Mouse (Mus musculus) adrenal gland, adult 2 months (tissue): ENCODE results near the gene Dgkq. TPM values are rescaled to one million over a fixed set of nuclear protein-coding genes. Genes with fewer than 3 reads are reported as not detected.

ENCODE experiments used
- DNase-seq: peaks from one replicate; pipeline ENCODE4 v3.0.0; 2021
- polyA plus RNA-seq: library from polyadenylated mRNA; depleted of rRNA; stranded (reverse); fragments of >200 nt; gene quantifications from 2 replicates; pipeline ENCODE4 v1.2.3, GENCODE M21; 2012; rRNA removed
- total RNA-seq, 2 experiments: library from RNA; stranded (reverse); gene quantifications; 2 replicates each; pipeline ENCODE4 v1.2.3; 2021

Gene Dgkq
- total and polyA plus RNA-seq, 3 experiments: 13.6 to 22.0 (median 20.7) TPM

GRCm38 (mm10) chr5:108599923-108600322, 69.5 kb downstream of the Dgkq start:
- DNase-seq: no peak

Other genes starting within 250 kb of the Dgkq start
- gene Atp5k, start 235.2 kb downstream of the Dgkq start, total RNA-seq: 100 to 1,000 TPM; 370 to 504 TPM
- 22.4 and 22.9 TPM in 2 replicates for gene Atp5k, start 235.2 kb downstream of the Dgkq start, polyA plus RNA-seq
- gene Mfsd7a, start 220.8 kb downstream of the Dgkq start, total RNA-seq: 1 to 10 TPM; 1.0 TPM
- gene Mfsd7a, start 220.8 kb downstream of the Dgkq start, polyA plus RNA-seq: 3.0 TPM in 2 replicates
- 10 to 100 TPM; 31.8 to 50.9 TPM for gene Pcgf3, start 208.4 kb downstream of the Dgkq start, total RNA-seq
- gene Pcgf3, start 208.4 kb downstream of the Dgkq start, polyA plus RNA-seq: 5.2 and 8.4 TPM in 2 replicates
- gene Cplx1, start 119.6 kb downstream of the Dgkq start, total RNA-seq: 1 to 10 TPM; 2.0 to 3.7 TPM
- 0.83 and 1.6 TPM in 2 replicates for gene Cplx1, start 119.6 kb downstream of the Dgkq start, polyA plus RNA-seq
- 10 to 100 TPM; 86.4 to 87.1 TPM for gene Gak, start 39.9 kb downstream of the Dgkq start, total RNA-seq
- 72.8 and 87.2 TPM in 2 replicates for gene Gak, start 39.9 kb downstream of the Dgkq start, polyA plus RNA-seq
- gene Tmem175, start 39.9 kb downstream of the Dgkq start, total RNA-seq: 10 to 100 TPM; 25.7 to 28.5 TPM
- gene Tmem175, start 39.9 kb downstream of the Dgkq start, polyA plus RNA-seq: 50.2 and 61.8 TPM in 2 replicates
- gene Idua, start 9.3 kb downstream of the Dgkq start, total RNA-seq: 10 to 100 TPM; 15.5 to 16.3 TPM
- gene Idua, start 9.3 kb downstream of the Dgkq start, polyA plus RNA-seq: 41.7 and 42.6 TPM in 2 replicates
- under 1 TPM; 0.21 to 0.81 TPM for gene Slc26a1, start 5.9 kb upstream of the Dgkq start, total RNA-seq
- 0.21 and 0.85 TPM in 2 replicates for gene Slc26a1, start 5.9 kb upstream of the Dgkq start, polyA plus RNA-seq
- gene Fgfrl1, start 22.7 kb upstream of the Dgkq start, total RNA-seq: 10 to 100 TPM; 21.5 to 48.5 TPM
- gene Fgfrl1, start 22.7 kb upstream of the Dgkq start, polyA plus RNA-seq: 72.1 and 103 TPM in 2 replicates
- not detected for gene Rnf212, start 105.3 kb upstream of the Dgkq start, total RNA-seq
- not detected in 2 replicates for gene Rnf212, start 105.3 kb upstream of the Dgkq start, polyA plus RNA-seq
- gene Tmed11, start 125.7 kb upstream of the Dgkq start, total RNA-seq: not detected
- gene Tmed11, start 125.7 kb upstream of the Dgkq start, polyA plus RNA-seq: not detected in 2 replicates
- gene Vmn2r8, start 139.2 kb upstream of the Dgkq start, total RNA-seq: not detected
- gene Vmn2r8, start 139.2 kb upstream of the Dgkq start, polyA plus RNA-seq: not detected in 2 replicates
- not detected for gene Vmn2r9, start 182.9 kb upstream of the Dgkq start, total RNA-seq
- not detected in 2 replicates for gene Vmn2r9, start 182.9 kb upstream of the Dgkq start, polyA plus RNA-seq